Mouse (Mus musculus) intestine, embryonic 16.5 days (tissue): ENCODE measurements at regions not wholly inside any gene's neighbourhood (a gene's known extent, or its start where the extent isn't known, plus 50 kb on each side); places are given as distances from the start of the nearest gene placed in this dataset.

Experiments used
- ATAC-seq: fragments of 200-750 bp; cut with Nextera tagmentation; 2 replicates; pipeline ENCODE4 v1.8.0; 2017; ENCODE audit warnings: moderate TSS enrichment, moderate library complexity
- H3K27ac ChIP-seq: fragments of 300-500 bp; sonication (generic); 2 replicates; pipeline ENCODE4 v1.5.1; 2014; ENCODE audit warnings: mild to moderate bottlenecking, low read length
- H3K27me3 ChIP-seq: fragments of 300-500 bp; sonication (generic); replicated peaks from 2 replicates; pipeline ENCODE4 v1.6.1; 2014; ENCODE audit warnings: low read length, control low read depth, mixed read lengths; ENCODE audit not compliant: control insufficient read depth, insufficient read depth
- H3K36me3 ChIP-seq: fragments of 300-500 bp; sonication (generic); 2 replicates; pipeline ENCODE4 v1.6.1; 2014; ENCODE audit warnings: low read length, control low read depth; ENCODE audit not compliant: control insufficient read depth, insufficient read depth
- H3K4me1 ChIP-seq: fragments of 300-500 bp; sonication (generic); 2 replicates; pipeline ENCODE4 v1.6.1; 2014; ENCODE audit warnings: low read length, control low read depth, mixed read lengths; ENCODE audit not compliant: control insufficient read depth, insufficient read depth
- H3K4me2 ChIP-seq: fragments of 300-500 bp; sonication (generic); 2 replicates; pipeline ENCODE4 v1.6.1; 2014; ENCODE audit warnings: low read depth, low read length, control low read depth
- H3K4me3 ChIP-seq: fragments of 300-500 bp; sonication (generic); 2 replicates; pipeline ENCODE4 v1.5.1; 2014; ENCODE audit warnings: mild to moderate bottlenecking, low read length
- H3K9ac ChIP-seq: fragments of 300-500 bp; sonication (generic); 2 replicates; pipeline ENCODE4 v1.6.1; 2014; ENCODE audit warnings: low read depth, low read length
- H3K9me3 ChIP-seq: fragments of 300-500 bp; sonication (generic); 2 replicates; pipeline ENCODE4 v1.6.1; 2016; ENCODE audit warnings: low read length, control low read depth; ENCODE audit not compliant: control insufficient read depth
- WGBS: fragments of 180-500 bp; shearing (Covaris S2); extraction: QIAGEN DNeasy Blood & Tissue Kit; methylation state at CpG from one replicate; pipeline ENCODE4 v1.1.7; 2014; 5-methylcytosine and 5-hydroxymethylcytosine counted together

DNA sequence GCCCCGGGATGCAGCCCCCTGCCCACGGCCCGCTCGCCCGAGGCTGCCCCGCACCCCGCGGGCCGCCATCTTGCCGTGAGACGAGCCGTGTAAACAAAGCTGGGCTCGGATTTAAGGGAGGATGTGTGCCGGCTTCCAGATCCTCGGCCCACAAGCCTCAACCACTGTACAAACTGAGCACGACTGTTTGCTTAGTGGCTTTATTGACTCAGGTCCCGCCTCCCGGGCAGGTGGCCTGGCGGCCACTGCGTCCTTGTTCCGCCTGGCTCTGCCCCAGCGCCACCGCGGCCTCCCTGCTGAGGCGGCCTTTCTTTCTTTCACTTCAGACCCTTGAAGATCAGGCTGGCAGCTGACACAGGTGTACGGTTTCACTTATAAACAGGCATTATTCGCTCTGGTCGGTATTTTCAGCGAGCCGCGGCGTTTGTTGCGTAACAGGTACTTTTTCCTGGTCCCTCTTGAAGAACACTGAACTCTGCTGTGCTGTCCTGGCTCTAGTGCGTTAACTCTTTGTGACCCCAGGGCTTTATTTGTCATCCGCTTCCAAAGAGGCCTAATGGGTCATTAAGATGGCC lies 128.1 kb upstream of the Zfp706 start:
- no peaks in the 10 kb centered on the region for H3K36me3 ChIP-seq

GRCm38 (mm10) chr15:37134913-37135589 lies 127.5 kb upstream of the Zfp706 start:
- peak overlapping the region; percentile 92 for H3K27ac ChIP-seq
- H3K4me1 ChIP-seq, result 0 out of 2 replicates have a peak, but pooled peaks cover 3% of the 10 kb centered on the region
- H3K36me3 ChIP-seq, result no peaks in the 10 kb centered on the region
- H3K9me3 ChIP-seq, result no peaks in the 10 kb centered on the region
- ATAC-seq, result peak; percentile 45
- peak overlapping the region; percentile 66 for H3K4me3 ChIP-seq
- peak overlapping the region; percentile 83 for H3K9ac ChIP-seq
- peak overlapping the region; percentile 94 for H3K4me2 ChIP-seq
- no peaks in the 10 kb centered on the region for H3K27me3 ChIP-seq
- 22% methylated on average over 20 of the region's 20 CpGs for WGBS

More for the DNA sequence above, 128.1 kb upstream of the Zfp706 start:
- Histone ChIP-seq H3K9me3 (no peaks in the 10 kb centered on the region), H3K27me3 (no peaks in the 10 kb centered on the region), H3K4me1 (0 out of 2 replicates have a peak, but pooled peaks cover 3% of the 10 kb centered on the region), H3K27ac (peak overlapping the region; percentile 92), H3K9ac (peak overlapping the region; percentile 83), H3K4me2 (peak overlapping the region; percentile 94), H3K4me3 (peak overlapping the region; percentile 66)
- peak; percentile 89 for ATAC-seq
- 2% methylated on average over 35 of the region's 35 CpGs for WGBS

GRCm38 (mm10) chr15:37134386-37134785 lies 126.8 kb upstream of the Zfp706 start:
- Histone ChIP-seq H3K4me3 (no peak overlapping the region), H3K27me3 (no peaks in the 10 kb centered on the region), H3K4me1 (0 out of 2 replicates have a peak, but pooled peaks cover 3% of the 10 kb centered on the region), H3K9me3 (no peaks in the 10 kb centered on the region), H3K4me2 (peak overlapping the region; percentile 94), H3K9ac (no peak overlapping the region), H3K36me3 (no peaks in the 10 kb centered on the region), H3K27ac (no peak overlapping the region)
- 42% methylated on average over 4 of the region's 4 CpGs for WGBS
- no peak for ATAC-seq

GRCm38 (mm10) chr15:37133916-37134315 lies 126.3 kb upstream of the Zfp706 start:
- H3K4me1 ChIP-seq, result 0 out of 2 replicates have a peak, but pooled peaks cover 3% of the 10 kb centered on the region
- no peaks in the 10 kb centered on the region for H3K36me3 ChIP-seq
- no peak overlapping the region for H3K27ac ChIP-seq
- no peak overlapping the region for H3K4me2 ChIP-seq
- no peaks in the 10 kb centered on the region for H3K27me3 ChIP-seq
- ATAC-seq, result no peak
- WGBS, result 40% methylated on average over 5 of the region's 5 CpGs
- H3K4me3 ChIP-seq, result no peak overlapping the region
- no peaks in the 10 kb centered on the region for H3K9me3 ChIP-seq
- no peak overlapping the region for H3K9ac ChIP-seq

- Histone ChIP-seq H3K36me3 (no peaks in the 10 kb centered on the region), H3K4me1 (peaks cover 5% of the 10 kb centered on the region; the same call in 1 of the 2 replicates), H3K4me2 (no peak overlapping the region), H3K27me3 (no peaks in the 10 kb centered on the region), H3K4me3 (no peak overlapping the region), H3K9ac (no peak overlapping the region), H3K27ac (no peak overlapping the region), H3K9me3 (no peaks in the 10 kb centered on the region)
- ATAC-seq, result no peak
- 67% methylated on average over 7 of the region's 7 CpGs for WGBS
Observed at GRCm38 (mm10) chr15:37127681-37128080, 120.1 kb upstream of the Zfp706 start.

GRCm38 (mm10) chr15:37127170-37127569 lies 119.6 kb upstream of the Zfp706 start:
- no peaks in the 10 kb centered on the region for H3K9me3 ChIP-seq
- no peak for ATAC-seq
- no peaks in the 10 kb centered on the region for H3K36me3 ChIP-seq
- peaks cover 5% of the 10 kb centered on the region; the same call in 1 of the 2 replicates for H3K4me1 ChIP-seq
- H3K27me3 ChIP-seq, result no peaks in the 10 kb centered on the region
- H3K4me2 ChIP-seq, result no peak overlapping the region
- no peak overlapping the region for H3K4me3 ChIP-seq
- H3K27ac ChIP-seq, result no peak overlapping the region
- H3K9ac ChIP-seq, result no peak overlapping the region
- WGBS, result 90% methylated on average over 4 of the region's 4 CpGs

DNA sequence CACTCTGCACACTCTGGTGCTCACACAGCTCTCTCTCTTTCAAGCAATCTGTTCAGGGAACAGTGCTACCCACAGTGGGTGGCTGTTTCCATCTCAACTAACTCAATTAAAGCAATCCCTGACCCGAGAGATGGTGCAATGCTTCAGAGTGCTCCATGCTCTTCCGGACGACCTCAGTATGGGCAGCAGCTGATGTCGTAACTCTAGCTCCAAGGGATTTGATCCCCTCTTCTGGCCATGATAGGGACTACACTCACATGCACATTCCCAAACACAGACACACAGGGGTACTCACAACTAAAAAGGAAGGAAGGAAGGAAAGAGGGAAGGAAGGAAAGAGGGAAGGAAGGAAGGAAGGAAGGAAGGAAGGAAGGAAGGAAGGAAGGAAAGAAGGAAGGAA lies 118.2 kb upstream of the Zfp706 start:
- H3K9ac ChIP-seq, result no peak overlapping the region
- H3K9me3 ChIP-seq, result no peaks in the 10 kb centered on the region
- H3K27me3 ChIP-seq, result no peaks in the 10 kb centered on the region
- 83% methylated on average over 4 of the region's 4 CpGs for WGBS
- no peak for ATAC-seq
- H3K4me2 ChIP-seq, result no peak overlapping the region
- peaks cover 5% of the 10 kb centered on the region; the same call in 1 of the 2 replicates for H3K4me1 ChIP-seq
- no peaks in the 10 kb centered on the region for H3K36me3 ChIP-seq
- H3K27ac ChIP-seq, result no peak overlapping the region
- H3K4me3 ChIP-seq, result no peak overlapping the region

GRCm38 (mm10) chr15:37124951-37125350 lies 117.4 kb upstream of the Zfp706 start:
- Histone ChIP-seq H3K36me3 (no peaks in the 10 kb centered on the region), H3K27me3 (no peaks in the 10 kb centered on the region), H3K9me3 (no peaks in the 10 kb centered on the region), H3K4me3 (no peak overlapping the region), H3K27ac (no peak overlapping the region), H3K9ac (no peak overlapping the region), H3K4me1 (peaks cover 5% of the 10 kb centered on the region; the same call in 1 of the 2 replicates), H3K4me2 (no peak overlapping the region)
- ATAC-seq, result no peak
- 84% methylated on average over 2 of the region's 2 CpGs for WGBS

- H3K9ac ChIP-seq, result no peak overlapping the region
- WGBS, result 63% methylated on average over 7 of the region's 7 CpGs
- H3K4me1 ChIP-seq, result peaks cover 5% of the 10 kb centered on the region; the same call in 1 of the 2 replicates
- H3K27me3 ChIP-seq, result no peaks in the 10 kb centered on the region
- H3K4me2 ChIP-seq, result 0 out of 2 replicates have a peak overlapping the region, but pooled peaks have one; percentile 7
- no peaks in the 10 kb centered on the region for H3K36me3 ChIP-seq
- H3K27ac ChIP-seq, result no peak overlapping the region
- H3K9me3 ChIP-seq, result no peaks in the 10 kb centered on the region
- no peak overlapping the region for H3K4me3 ChIP-seq
- ATAC-seq, result peak; percentile 48; the same call in 1 of the 2 replicates
Observed at GRCm38 (mm10) chr15:37124299-37124698, 116.7 kb upstream of the Zfp706 start.
